Mouse (Mus musculus) heart, adult 2 months (tissue): ENCODE measurements around the gene Glul.

Experiments used
- CTCF ChIP-seq: fragments of 200-600 bp; IDR thresholded peaks from 2 replicates; pipeline ENCODE4 v1.8.1; 2022; ENCODE audit warnings: antibody characterized with exemption, mild to moderate bottlenecking, moderate library complexity
- POLR2A ChIP-seq: fragments of 200-500 bp; IDR thresholded peaks from 2 replicates; pipeline ENCODE4 v1.6.1; 2011; ENCODE audit warnings: mild to moderate bottlenecking, low read depth, low read length, control low read depth; ENCODE audit not compliant: insufficient read depth

GRCm38 (mm10) chr1:153918521-153919206, 18.9 kb downstream of the Glul start:
- TF ChIP-seq CTCF: no peak
- TF ChIP-seq POLR2A: no peak
